Mouse (Mus musculus): ENCODE data around the gene Flt3l. TPM values are rescaled to one million over a fixed set of nuclear protein-coding genes. Genes with fewer than 3 reads are reported as not detected.

The Flt3l gene
- polyA plus RNA-seq, 1 experiment = 47.6 TPM

GRCm38 (mm10) chr7:45124224-45125143 lies 11.7 kb downstream of the Flt3l start, which contains the start of gene Rps11:
TSS of gene Rps11 (minus strand) at chr7:45124439.
- TF ChIP-seq GATA1 (IDR thresholded peaks at IDR 0.05; ENCODE audit: low read length) = no peak

- TF ChIP-seq GATA1 (IDR thresholded peaks at IDR 0.05; ENCODE audit: low read length) = no peak
These were observed 13.1 kb downstream of the Flt3l start for GRCm38 (mm10) chr7:45123186-45123570.

GRCm38 (mm10) chr7:45122561-45123185 lies 13.6 kb downstream of the Flt3l start:
- TF ChIP-seq GATA1 (IDR thresholded peaks at IDR 0.05; ENCODE audit: low read length) = no peak

GRCm38 (mm10) chr7:45121966-45122365 lies 14.3 kb downstream of the Flt3l start:
- TF ChIP-seq GATA1 (IDR thresholded peaks at IDR 0.05; ENCODE audit: low read length) = no peak

GRCm38 (mm10) chr7:45121404-45121803 lies 14.8 kb downstream of the Flt3l start:
- TF ChIP-seq GATA1 (IDR thresholded peaks at IDR 0.05; ENCODE audit: low read length) = no peak

GRCm38 (mm10) chr7:45119780-45120709 lies 16.2 kb downstream of the Flt3l start:
- no peak for TF ChIP-seq GATA1 (IDR thresholded peaks at IDR 0.05; ENCODE audit: low read length)

- TF ChIP-seq GATA1 (IDR thresholded peaks at IDR 0.05; ENCODE audit: low read length) = no peak
These were observed 17.9 kb downstream of the Flt3l start for GRCm38 (mm10) chr7:45118336-45118735.

GRCm38 (mm10) chr7:45117566-45117965 lies 18.7 kb downstream of the Flt3l start:
- TF ChIP-seq GATA1 (IDR thresholded peaks at IDR 0.05; ENCODE audit: low read length) = no peak

GRCm38 (mm10) chr7:45113476-45113875 lies 22.8 kb downstream of the Flt3l start:
- TF ChIP-seq GATA1 (IDR thresholded peaks at IDR 0.05; ENCODE audit: low read length) = no peak

- TF ChIP-seq GATA1 (IDR thresholded peaks at IDR 0.05; ENCODE audit: low read length) = no peak
These were observed 23.7 kb downstream of the Flt3l start for GRCm38 (mm10) chr7:45112529-45112928.

- TF ChIP-seq GATA1 (IDR thresholded peaks at IDR 0.05; ENCODE audit: low read length) = no peak
These were observed 24.3 kb downstream of the Flt3l start for GRCm38 (mm10) chr7:45111940-45112339.

GRCm38 (mm10) chr7:45107052-45107645 lies 29.1 kb downstream of the Flt3l start:
- no peak for TF ChIP-seq GATA1 (IDR thresholded peaks at IDR 0.05; ENCODE audit: low read length)

GRCm38 (mm10) chr7:45106441-45106840 lies 29.8 kb downstream of the Flt3l start:
- no peak for TF ChIP-seq GATA1 (IDR thresholded peaks at IDR 0.05; ENCODE audit: low read length)

- TF ChIP-seq GATA1 (IDR thresholded peaks at IDR 0.05; ENCODE audit: low read length) = no peak
These were observed 30.7 kb downstream of the Flt3l start for GRCm38 (mm10) chr7:45105491-45105890.

GRCm38 (mm10) chr7:45104941-45105340 lies 31.3 kb downstream of the Flt3l start:
- TF ChIP-seq GATA1 (IDR thresholded peaks at IDR 0.05; ENCODE audit: low read length) = no peak

Measured in G1E-ER4 (cell line).